Mouse (Mus musculus) frontal cortex, postnatal 25 days (tissue): ENCODE measurements at regions not wholly inside any gene's neighbourhood (a gene's known extent, or its start where the extent isn't known, plus 50 kb on each side); places are given as distances from the start of the nearest gene placed in this dataset.

Experiments
- DNase-seq, 2 experiments: peaks; one replicate each; pipeline ENCODE4 v3.0.0; 2022; ENCODE audit warnings: low spot score in 2 of 2

- DNase-seq = no peak
These were observed 130.5 kb upstream of the Car10 start for GRCm38 (mm10) chr11:92967288-92967687.

GRCm38 (mm10) chr11:92999603-93000002, 98.2 kb upstream of the Car10 start:
- DNase-seq = no peak

DNA sequence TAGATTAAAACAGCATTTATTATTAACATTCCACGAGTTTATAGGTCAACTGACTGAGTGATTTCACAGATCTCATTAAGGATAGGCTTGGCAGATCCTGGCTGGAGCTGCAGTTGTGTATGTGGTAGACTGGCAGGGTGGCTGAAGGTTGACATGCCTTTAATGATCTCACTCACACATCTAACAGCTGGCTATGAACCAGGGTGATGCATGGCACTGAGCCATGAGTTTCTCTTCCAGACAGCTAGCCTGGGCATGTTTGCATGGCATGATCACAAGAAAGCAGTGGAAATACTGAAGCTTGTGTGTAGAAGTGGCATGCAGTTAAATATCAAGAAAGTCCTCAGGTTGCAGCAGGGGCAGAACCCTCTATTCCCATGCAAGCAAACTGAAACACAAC, 91.8 kb upstream of the Car10 start:
- no peak for DNase-seq

DNA sequence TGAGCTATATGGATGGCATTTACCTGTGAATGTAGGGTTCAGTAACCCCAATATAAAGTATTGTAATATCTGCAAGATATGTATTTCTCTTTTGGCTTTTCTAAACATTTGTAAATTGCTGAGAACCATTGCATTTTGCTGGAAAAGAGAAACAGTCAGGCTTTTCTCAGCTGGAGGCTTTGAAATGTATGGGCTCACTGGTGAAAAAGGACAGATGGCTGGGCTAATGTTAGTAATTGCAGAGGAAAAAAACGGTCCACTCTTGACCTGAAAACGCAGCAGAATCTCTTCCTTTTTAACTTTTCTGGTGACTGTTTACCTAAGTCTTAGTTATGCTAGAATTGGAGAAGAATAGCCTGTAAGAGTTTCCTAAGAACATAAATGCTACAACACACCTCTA, 71.8 kb upstream of the Car10 start:
- DNase-seq = no peak

GRCm38 (mm10) chr11:93035509-93035908, 62.3 kb upstream of the Car10 start:
- DNase-seq = no peak

GRCm38 (mm10) chr11:93037846-93038245, 60.0 kb upstream of the Car10 start:
- no peak for DNase-seq

- DNase-seq = no peak
These were observed 58.5 kb upstream of the Car10 start for GRCm38 (mm10) chr11:93039325-93039724.

- no peak for DNase-seq
These were observed 57.0 kb upstream of the Car10 start for GRCm38 (mm10) chr11:93040816-93041215.

DNA sequence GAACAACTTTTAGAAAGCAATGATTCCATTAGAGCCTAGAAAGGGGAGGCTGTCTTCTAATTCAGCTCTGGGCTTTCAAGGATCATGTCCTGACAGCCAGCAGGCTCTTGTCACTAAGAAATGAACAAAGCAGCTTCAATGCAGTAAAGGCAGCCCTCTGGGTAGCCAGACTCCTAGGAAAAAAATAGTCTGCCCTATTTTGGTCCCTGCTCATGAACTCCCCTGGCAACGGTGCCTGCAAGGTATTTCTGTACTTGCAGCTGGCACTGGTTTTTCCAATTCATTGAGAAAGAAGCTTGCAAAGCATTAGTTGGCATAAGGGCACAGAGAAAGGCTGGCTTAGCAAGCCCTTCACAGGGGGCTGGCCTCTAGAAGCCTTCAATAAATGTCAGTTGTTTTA, 52.8 kb upstream of the Car10 start:
- peak in 1 of 2 experiments; percentile 5 for DNase-seq
